Mouse (Mus musculus): Measurements from ENCODE around the gene Cd164. TPM values are rescaled to one million over a fixed set of nuclear protein-coding genes. Genes with fewer than 3 reads are reported as not detected.

The Cd164 gene
- 204 and 344 TPM in 2 replicates for polyA plus RNA-seq (2012; rRNA removed; ENCODE audit: low replicate concordance)

DNA sequence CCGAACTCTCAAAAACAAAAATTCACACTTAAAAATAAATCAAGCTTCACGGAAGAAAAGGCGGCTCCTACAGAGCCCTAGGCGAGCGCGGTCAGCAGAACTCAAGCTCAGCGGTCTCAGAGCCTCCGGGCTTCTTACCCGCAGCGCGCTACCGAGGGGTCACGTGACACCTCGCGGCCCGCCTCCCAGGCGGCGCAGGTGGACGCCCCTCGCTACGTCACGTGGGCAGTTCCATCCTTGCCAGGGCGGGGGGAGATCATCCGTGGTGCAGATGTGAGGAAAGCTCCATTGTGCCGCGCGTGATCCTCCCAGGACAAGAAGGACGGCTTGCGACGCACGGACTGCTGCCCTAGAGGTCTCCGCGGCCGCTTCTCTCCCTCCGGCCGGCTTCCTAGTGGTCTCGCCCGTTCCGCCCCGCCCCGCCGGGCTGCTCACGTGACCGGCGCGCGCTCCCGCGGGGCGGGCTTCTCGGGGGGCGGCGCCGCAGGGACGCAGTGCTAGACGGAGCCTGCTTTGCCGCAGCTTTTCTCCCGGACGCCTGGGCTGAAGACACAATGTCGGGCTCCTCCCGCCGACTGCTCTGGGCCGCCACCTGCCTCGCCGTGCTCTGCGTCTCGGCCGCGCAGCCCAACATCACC, at the start of gene Cd164:
Cd164 (plus strand) TSS at position 434 of the 638 bp plus-strand sequence.

DNA sequence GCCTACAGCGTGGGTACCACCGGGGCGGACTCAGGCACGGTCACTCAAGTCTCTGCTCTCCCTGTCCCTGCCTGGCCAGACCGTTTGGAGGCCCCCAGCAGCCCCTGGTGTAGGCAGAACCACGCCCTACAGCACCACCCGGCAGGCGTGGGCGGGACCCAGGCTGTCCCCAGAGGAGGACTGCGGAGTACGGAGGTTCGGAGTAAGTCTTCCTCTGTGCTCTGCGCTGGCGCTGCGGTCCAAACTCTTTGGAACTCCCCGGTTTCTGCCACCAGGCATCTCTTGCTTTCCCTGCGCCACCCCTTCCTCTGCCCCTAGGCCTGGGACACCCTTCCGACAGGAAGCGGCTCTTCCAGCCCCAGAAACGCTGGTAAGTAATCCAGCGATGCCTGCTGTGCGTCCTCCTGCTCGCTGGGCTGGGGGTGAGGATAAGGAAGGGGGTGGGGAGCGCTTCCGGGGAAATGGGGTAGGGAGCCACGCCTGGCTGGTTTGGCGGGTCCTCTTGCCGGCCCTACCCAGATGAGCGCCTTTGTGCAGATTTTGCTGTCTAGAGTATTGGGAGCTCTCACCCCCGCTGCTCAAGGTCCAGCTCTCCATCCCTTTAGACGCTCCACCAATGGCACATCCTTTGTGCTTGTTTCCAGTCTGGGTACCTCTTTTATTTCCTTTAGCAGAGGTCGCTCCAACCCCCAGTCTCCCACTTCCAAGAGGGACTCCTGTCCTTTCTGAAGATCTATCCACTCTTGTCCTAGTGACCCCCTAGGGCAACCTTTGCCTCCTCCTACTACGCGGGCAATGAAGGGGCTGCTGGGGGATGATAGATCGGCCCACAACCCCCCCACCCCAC, 42.8 kb upstream of the Cd164 start, which contains the start of gene Mical1:
Mical1 (plus strand) TSS at position 144 of the 847 bp plus-strand sequence.

GRCm38 (mm10) chr10:41489708-41490517, 29.3 kb upstream of the Cd164 start, which contains the start of the genes Smpd2 and Ppil6:
TSS of gene Smpd2 (minus strand) at chr10:41490369.
TSS of gene Ppil6 (plus strand) at chr10:41490439.

Other genes with a start within 250 kb of the Cd164 start
- gene Fig4, start 216.2 kb upstream of the Cd164 start, polyA plus RNA-seq (2012; rRNA removed; ENCODE audit: low replicate concordance): 12.9 and 13.8 TPM in 2 replicates
- gene Ak9, start 215.4 kb upstream of the Cd164 start, polyA plus RNA-seq (2012; rRNA removed; ENCODE audit: low replicate concordance): 0.03 TPM in 1 of 2 replicates, not detected in the other
- 12.3 and 16.2 TPM in 2 replicates for gene Zbtb24, start 69.0 kb upstream of the Cd164 start, polyA plus RNA-seq (2012; rRNA removed; ENCODE audit: low replicate concordance)
- gene Mical1, start 43.1 kb upstream of the Cd164 start, polyA plus RNA-seq (2012; rRNA removed; ENCODE audit: low replicate concordance): 27.9 and 61.0 TPM in 2 replicates
- gene Smpd2, start 29.0 kb upstream of the Cd164 start, polyA plus RNA-seq (2012; rRNA removed; ENCODE audit: low replicate concordance): 63.7 and 106 TPM in 2 replicates
- gene Ppil6, start 29.0 kb upstream of the Cd164 start, polyA plus RNA-seq (2012; rRNA removed; ENCODE audit: low replicate concordance): 1.1 TPM in 1 of 2 replicates, not detected in the other
- gene Ccdc162, start 197.2 kb downstream of the Cd164 start, polyA plus RNA-seq (2012; rRNA removed; ENCODE audit: low replicate concordance): 1.1 and 1.6 TPM in 2 replicates

Measured in subcutaneous adipose tissue, adult 2 months (tissue).